Mouse (Mus musculus) forebrain, postnatal 0 days (tissue): ENCODE measurements around the gene Foxi2. TPM values are rescaled to one million over a fixed set of nuclear protein-coding genes. Genes with fewer than 3 reads are reported as not detected.

Source experiments
- ATAC-seq: fragments of 200-750 bp; cut with Nextera tagmentation; 2 replicates; pipeline ENCODE4 v1.8.0; 2017; ENCODE audit warnings: mild to moderate bottlenecking, moderate library complexity
- DNase-seq: peaks from one replicate; pipeline ENCODE4 v3.0.0-alpha.2; 2015
- H3K27ac ChIP-seq: fragments of 300-500 bp; sonication (generic); 2 replicates; pipeline ENCODE4 v1.5.1; 2014; ENCODE audit warnings: low read depth, mild to moderate bottlenecking, antibody characterized with exemption, low read length, moderate library complexity, mixed read lengths
- H3K27me3 ChIP-seq: fragments of 300-500 bp; sonication (generic); 2 replicates; pipeline ENCODE4 v1.6.1; 2014; ENCODE audit warnings: mild to moderate bottlenecking, low read length, mixed read lengths; ENCODE audit not compliant: insufficient read depth
- H3K36me3 ChIP-seq: fragments of 300-500 bp; sonication (generic); 2 replicates; pipeline ENCODE4 v1.6.1; 2014; ENCODE audit warnings: mild to moderate bottlenecking, moderate library complexity; ENCODE audit not compliant: insufficient read depth
- H3K4me1 ChIP-seq: fragments of 300-500 bp; sonication (generic); 2 replicates; pipeline ENCODE4 v1.6.1; 2014; ENCODE audit warnings: antibody characterized with exemption; ENCODE audit not compliant: insufficient read depth
- H3K4me2 ChIP-seq: fragments of 300-500 bp; sonication (generic); 2 replicates; pipeline ENCODE4 v1.6.1; 2014; ENCODE audit warnings: low read depth, mild to moderate bottlenecking, moderate library complexity
- H3K4me3 ChIP-seq: fragments of 300-500 bp; sonication (generic); 2 replicates; pipeline ENCODE4 v1.5.1; 2014; ENCODE audit warnings: low read depth, low read length, mixed read lengths
- H3K9ac ChIP-seq: fragments of 300-500 bp; sonication (generic); 2 replicates; pipeline ENCODE4 v1.6.1; 2014; ENCODE audit warnings: mild to moderate bottlenecking
- H3K9me3 ChIP-seq: fragments of 300-500 bp; sonication (generic); 2 replicates; pipeline ENCODE4 v1.6.1; 2016; ENCODE audit warnings: low read length
- CTCF ChIP-seq: sonication (generic); IDR thresholded peaks from 2 replicates; pipeline ENCODE4 v1.5.1; 2016; ENCODE audit warnings: antibody characterized with exemption, control low read depth, low read depth
- WGBS: fragments of 180-500 bp; shearing (Covaris S2); extraction: QIAGEN DNeasy Blood & Tissue Kit; methylation state at CpG from one replicate; pipeline ENCODE4 v1.1.7; 2014; 5-methylcytosine and 5-hydroxymethylcytosine counted together
- polyA plus RNA-seq: library from polyadenylated mRNA; unstranded; fragments of >200 nt; fragmentation: Nextera tagmentation; extraction: Ambion mirVana; gene quantifications from 2 replicates; pipeline ENCODE4 v1.2.1, GENCODE M21; 2015
- total RNA-seq: library from RNA; depleted of rRNA; stranded (reverse); fragments of >200 nt; gene quantifications from 2 replicates; pipeline ENCODE4 v1.2.3, GENCODE M21; 2014; rRNA removed

Foxi2 gene
- total RNA-seq (not detected in 2 replicates), polyA plus RNA-seq (0.05 and 0.07 TPM in 2 replicates)

GRCm38 (mm10) chr7:135410237-135410965, at the start of gene Foxi2:
TSS of gene Foxi2 (plus strand) at chr7:135410308.
- Histone ChIP-seq H3K4me1 (no peaks in the 10 kb centered on the region), H3K36me3 (no peaks in the 10 kb centered on the region), H3K27me3 (peaks cover 28% of the 10 kb centered on the region), H3K9ac (peak within 1 kb of the TSS; percentile 43), H3K4me3 (peak within 1 kb of the TSS; percentile 29), H3K27ac (no peak within 1 kb of the TSS), H3K9me3 (no peaks in the 10 kb centered on the region), H3K4me2 (peak within 1 kb of the TSS; percentile 66)
- peak; percentile 54 for DNase-seq
- 0 out of 2 replicates have a peak, but pooled peaks have one; percentile 18 for ATAC-seq
- TF ChIP-seq CTCF = no peak
- WGBS = 4% methylated on average over 51 of the region's 51 CpGs

GRCm38 (mm10) chr7:135364606-135365005, 45.5 kb upstream of the Foxi2 start:
- no peak overlapping the region for H3K27ac ChIP-seq
- WGBS = 95% methylated on average over 5 of the region's 5 CpGs
- H3K9me3 ChIP-seq = no peaks in the 10 kb centered on the region
- H3K4me2 ChIP-seq = no peak overlapping the region
- DNase-seq (no peak), ATAC-seq (no peak)
- H3K4me3 ChIP-seq = no peak overlapping the region
- no peaks in the 10 kb centered on the region for H3K36me3 ChIP-seq
- H3K4me1 ChIP-seq = no peaks in the 10 kb centered on the region
- TF ChIP-seq CTCF = no peak
- H3K27me3 ChIP-seq = no peaks in the 10 kb centered on the region
- H3K9ac ChIP-seq = no peak overlapping the region

GRCm38 (mm10) chr7:135376048-135376447, 34.1 kb upstream of the Foxi2 start:
- H3K27me3 ChIP-seq = no peaks in the 10 kb centered on the region
- H3K4me2 ChIP-seq = peak overlapping the region; percentile 4; the same call in 1 of the 2 replicates
- no peak overlapping the region for H3K27ac ChIP-seq
- no peak for ATAC-seq
- H3K4me1 ChIP-seq = 0 out of 2 replicates have a peak, but pooled peaks cover 3% of the 10 kb centered on the region
- H3K9me3 ChIP-seq = no peaks in the 10 kb centered on the region
- no peak overlapping the region for H3K4me3 ChIP-seq
- no peak for TF ChIP-seq CTCF
- no peaks in the 10 kb centered on the region for H3K36me3 ChIP-seq
- peak; percentile 39 for DNase-seq
- WGBS = 55% methylated on average over 13 of the region's 13 CpGs
- H3K9ac ChIP-seq = no peak overlapping the region

- Histone ChIP-seq H3K9ac (no peak overlapping the region), H3K4me2 (no peak overlapping the region), H3K9me3 (no peaks in the 10 kb centered on the region), H3K4me3 (no peak overlapping the region), H3K36me3 (no peaks in the 10 kb centered on the region), H3K27me3 (no peaks in the 10 kb centered on the region), H3K27ac (no peak overlapping the region), H3K4me1 (0 out of 2 replicates have a peak, but pooled peaks cover 3% of the 10 kb centered on the region)
- DNase-seq (no peak), ATAC-seq (no peak)
- WGBS = 69% methylated on average over 5 of the region's 5 CpGs
- peak; percentile 30 for TF ChIP-seq CTCF
Measured at GRCm38 (mm10) chr7:135376932-135377331, 33.2 kb upstream of the Foxi2 start.

- no peak overlapping the region for H3K9ac ChIP-seq
- no peak for TF ChIP-seq CTCF
- H3K27ac ChIP-seq = no peak overlapping the region
- H3K4me3 ChIP-seq = no peak overlapping the region
- no peaks in the 10 kb centered on the region for H3K9me3 ChIP-seq
- 0 out of 2 replicates have a peak, but pooled peaks cover 3% of the 10 kb centered on the region for H3K4me1 ChIP-seq
- H3K27me3 ChIP-seq = no peaks in the 10 kb centered on the region
- 91% methylated on average over 5 of the region's 5 CpGs for WGBS
- ATAC-seq (no peak), DNase-seq (no peak)
- no peaks in the 10 kb centered on the region for H3K36me3 ChIP-seq
- H3K4me2 ChIP-seq = no peak overlapping the region
Measured at GRCm38 (mm10) chr7:135378331-135378730, 31.8 kb upstream of the Foxi2 start.

GRCm38 (mm10) chr7:135389039-135389438, 21.1 kb upstream of the Foxi2 start:
- WGBS = 65% methylated on average over 3 of the region's 3 CpGs
- peak; percentile 41 for TF ChIP-seq CTCF
- DNase-seq (no peak), ATAC-seq (no peak)
- Histone ChIP-seq H3K4me2 (no peak overlapping the region), H3K27me3 (no peaks in the 10 kb centered on the region), H3K27ac (no peak overlapping the region), H3K9me3 (no peaks in the 10 kb centered on the region), H3K9ac (no peak overlapping the region), H3K4me1 (no peaks in the 10 kb centered on the region), H3K4me3 (no peak overlapping the region), H3K36me3 (no peaks in the 10 kb centered on the region)

- ATAC-seq (no peak), DNase-seq (no peak)
- H3K4me2 ChIP-seq = no peak overlapping the region
- no peak overlapping the region for H3K27ac ChIP-seq
- no peaks in the 10 kb centered on the region for H3K4me1 ChIP-seq
- H3K9me3 ChIP-seq = no peaks in the 10 kb centered on the region
- H3K4me3 ChIP-seq = no peak overlapping the region
- H3K36me3 ChIP-seq = no peaks in the 10 kb centered on the region
- no peaks in the 10 kb centered on the region for H3K27me3 ChIP-seq
- WGBS = 9% methylated on average over 5 of the region's 5 CpGs
- TF ChIP-seq CTCF = no peak
- no peak overlapping the region for H3K9ac ChIP-seq
Measured at GRCm38 (mm10) chr7:135392949-135393542, 17.1 kb upstream of the Foxi2 start.
